Mouse (Mus musculus) gastrocnemius, postnatal 4 days (tissue): Measurements from ENCODE around the gene Srgap1. TPM values are rescaled to one million over a fixed set of nuclear protein-coding genes. Genes with fewer than 3 reads are reported as not detected.

Experiments
- DNase-seq, 2 experiments: peaks; one replicate each; pipeline ENCODE4 v3.0.0; 2021 to 2022; ENCODE audit warnings: low spot score in 2 of 2, mixed read lengths in 2 of 2
- total RNA-seq, 2 experiments: library from RNA; stranded (reverse); gene quantifications; 2 replicates each; pipeline ENCODE4 v1.2.3; 2021

Srgap1 gene
- total RNA-seq, 2 experiments from 2014 or later = 13.3 to 14.1 TPM

DNA sequence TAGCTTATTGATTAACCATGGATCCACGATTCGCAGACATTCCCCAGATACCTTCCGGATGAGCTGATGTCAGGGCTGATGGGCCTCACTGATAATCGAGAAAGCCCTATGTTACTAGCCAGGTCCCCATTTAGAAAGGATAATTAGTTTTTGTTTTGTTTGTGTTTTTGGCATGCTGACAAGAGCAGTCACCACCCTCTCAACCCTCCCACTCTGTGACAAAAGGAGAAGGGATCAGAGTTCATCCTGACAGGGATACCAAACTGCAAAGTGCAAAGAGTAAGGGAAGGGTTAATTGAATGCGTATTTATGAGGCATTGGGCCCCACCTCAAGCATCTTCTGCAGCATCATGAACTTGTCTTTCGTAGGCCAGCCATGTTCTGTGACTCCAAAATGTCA lies 76.2 kb downstream of the Srgap1 start:
- no peak for DNase-seq

DNA sequence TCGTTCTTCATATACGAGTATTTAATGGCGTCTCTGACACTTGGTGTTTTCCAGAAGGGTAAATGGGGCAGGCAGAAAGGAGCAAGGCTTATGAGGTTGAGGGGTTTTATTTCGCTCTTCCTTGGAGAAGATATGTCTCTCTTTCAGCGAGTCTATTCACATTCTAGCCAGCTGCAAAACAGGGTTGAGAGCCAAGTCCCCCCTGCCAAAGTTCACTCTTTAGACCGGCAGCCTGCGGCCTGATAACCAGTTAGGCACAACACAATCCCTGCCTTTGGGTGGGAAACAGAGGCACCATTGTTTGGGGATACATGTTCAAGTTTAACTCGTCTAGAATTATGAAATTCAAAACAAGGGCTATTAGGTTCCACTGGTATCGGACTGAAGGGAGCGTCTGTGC lies 83.0 kb downstream of the Srgap1 start:
- no peak for DNase-seq

DNA sequence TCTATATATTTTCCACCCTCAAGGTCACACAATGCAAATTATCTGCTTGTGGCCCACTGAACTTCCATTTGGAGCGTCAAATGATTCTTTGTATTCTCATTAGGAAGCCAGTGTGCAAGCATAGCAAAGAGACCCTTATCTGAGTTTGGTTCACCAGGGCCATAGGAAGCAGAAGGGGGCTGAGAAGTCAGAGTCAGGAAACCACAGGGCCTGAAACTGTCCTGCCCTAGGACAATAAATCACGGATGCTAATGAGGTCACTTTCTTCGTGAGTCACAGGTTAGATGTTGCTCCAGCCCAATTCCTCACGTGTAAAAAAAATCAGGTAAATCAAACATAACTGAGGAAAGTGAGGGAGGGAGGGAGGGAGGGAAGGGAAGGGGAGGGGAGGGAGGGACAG lies 85.1 kb downstream of the Srgap1 start:
- no peak for DNase-seq

DNA sequence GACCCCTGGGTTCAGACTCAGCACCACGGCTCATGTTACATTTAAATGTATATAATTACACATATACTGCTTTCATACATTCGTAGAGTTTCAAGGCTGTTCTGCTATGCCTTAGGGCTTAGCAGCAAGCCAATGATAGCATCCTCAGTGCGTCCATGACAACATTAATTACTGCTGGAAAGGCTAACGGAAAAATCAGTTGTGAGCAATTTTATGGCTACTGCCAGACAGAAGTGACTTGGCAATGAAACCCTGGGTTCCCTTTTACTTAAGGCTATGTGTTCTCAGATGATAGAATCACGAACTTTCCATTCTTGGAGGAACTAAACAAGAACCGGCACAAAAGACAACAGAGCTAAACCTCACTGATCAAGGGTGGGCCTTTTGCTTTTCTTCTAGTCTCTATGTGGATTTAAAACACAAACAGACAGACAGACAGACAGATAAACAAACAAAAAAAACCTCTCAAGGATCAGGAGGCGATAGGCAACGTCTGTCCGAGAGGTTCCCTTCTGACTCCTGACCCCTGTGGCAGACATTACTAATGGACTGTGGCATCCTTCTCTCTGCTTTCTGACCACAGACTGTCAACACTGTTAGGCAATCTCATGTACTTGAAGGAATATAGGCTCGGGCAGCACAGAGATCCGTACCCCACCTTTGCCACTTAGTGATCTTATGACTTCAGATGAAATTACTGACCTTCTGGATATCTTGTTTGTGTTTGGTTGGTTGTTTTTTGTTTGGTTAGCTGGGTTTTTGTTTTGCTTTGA lies 85.8 kb downstream of the Srgap1 start:
- DNase-seq = no peak

DNA sequence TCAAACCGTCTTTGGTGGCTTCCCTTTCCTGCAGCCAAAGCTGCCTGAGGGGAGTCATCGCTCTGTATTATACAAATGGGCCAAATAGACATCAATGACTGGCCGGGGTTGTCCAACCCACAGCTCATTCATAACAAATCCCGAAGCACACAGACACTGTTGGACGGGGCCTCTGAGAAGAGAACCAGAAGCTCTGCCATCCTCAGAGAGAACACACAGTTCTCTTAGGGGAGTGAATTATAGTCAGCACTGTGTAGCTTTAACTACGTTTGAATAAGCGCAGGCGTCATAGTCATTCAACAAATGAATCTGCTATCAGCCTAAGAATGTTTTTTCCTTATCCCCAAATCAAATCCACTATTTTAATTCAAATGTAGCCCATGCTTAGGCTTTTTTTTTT lies 88.4 kb downstream of the Srgap1 start:
- no peak for DNase-seq

DNA sequence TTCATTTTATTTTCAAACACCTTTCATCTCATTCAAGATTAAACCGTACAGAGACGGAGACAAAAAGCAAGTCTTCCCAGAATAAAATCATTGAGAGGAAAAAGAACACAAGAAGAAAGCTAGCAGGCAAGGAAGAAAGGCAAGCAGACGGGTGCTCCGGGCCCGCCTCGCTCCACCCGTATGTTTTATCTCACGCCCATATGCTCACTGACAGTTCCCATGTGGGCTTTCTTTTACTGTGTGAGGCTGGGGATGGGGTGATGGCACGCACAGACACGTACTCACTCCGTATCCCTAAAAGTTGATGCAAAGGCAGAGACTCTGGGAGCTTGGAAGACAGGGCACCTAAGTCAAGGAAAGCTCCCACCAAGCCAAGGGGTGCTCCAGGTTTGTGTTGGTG lies 90.6 kb downstream of the Srgap1 start:
- DNase-seq = no peak

DNA sequence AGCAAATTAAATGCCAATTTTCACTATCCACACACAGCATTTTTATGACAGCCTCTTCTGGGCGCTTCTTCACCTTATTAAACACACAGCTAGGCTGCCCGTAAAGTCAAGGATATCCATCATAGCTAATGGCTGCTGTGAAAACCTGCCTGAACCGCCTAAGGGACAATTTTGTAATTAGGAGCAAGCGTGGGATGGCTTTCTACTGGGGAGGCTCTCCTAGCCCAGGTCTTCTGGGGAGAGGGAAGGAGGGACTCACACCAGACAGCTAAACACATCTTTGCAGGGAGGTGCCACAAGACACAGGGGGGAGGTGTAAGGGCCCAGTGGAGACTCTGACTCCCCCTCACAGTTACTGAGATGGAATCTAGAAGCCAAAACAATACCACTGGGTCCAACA lies 91.4 kb downstream of the Srgap1 start:
- DNase-seq = no peak

DNA sequence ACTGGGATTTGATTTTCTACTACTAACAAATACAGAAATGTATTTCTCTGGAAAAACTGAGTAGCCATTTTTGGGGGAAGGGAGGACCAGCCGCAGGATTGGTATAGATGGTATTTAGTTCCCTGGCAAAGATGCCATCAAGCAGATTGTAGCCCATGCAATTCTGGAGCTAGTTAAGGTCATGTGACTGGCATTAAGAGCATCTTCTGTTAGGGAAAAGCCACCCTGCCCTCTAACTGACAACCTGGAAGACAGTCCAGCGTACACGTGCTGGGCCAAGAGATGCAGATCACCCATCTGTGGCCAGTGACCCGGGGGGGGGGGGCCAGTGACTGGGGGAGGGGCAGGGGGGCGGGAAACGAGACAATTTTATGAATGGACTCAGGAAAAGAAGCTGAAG lies 92.2 kb downstream of the Srgap1 start:
- no peak for DNase-seq

DNA sequence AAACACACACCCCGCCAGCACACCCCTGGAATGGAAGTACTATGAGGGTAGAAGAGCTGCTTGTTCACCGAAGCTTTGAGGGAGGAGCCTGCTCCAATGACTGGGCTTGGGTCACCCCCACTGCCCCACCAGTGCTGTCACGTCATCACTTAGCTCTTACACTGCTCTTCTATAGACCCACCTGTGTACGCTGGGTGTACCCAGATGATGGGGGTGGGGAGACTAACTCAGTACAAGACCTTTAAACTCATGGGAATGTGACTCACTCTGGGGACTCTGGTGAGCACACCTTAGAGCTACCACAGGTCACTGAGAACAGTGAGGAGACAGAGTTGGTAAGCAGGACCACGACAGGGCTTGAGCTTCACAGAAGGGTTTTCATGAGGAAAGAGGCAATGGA lies 94.1 kb downstream of the Srgap1 start:
- DNase-seq = no peak

DNA sequence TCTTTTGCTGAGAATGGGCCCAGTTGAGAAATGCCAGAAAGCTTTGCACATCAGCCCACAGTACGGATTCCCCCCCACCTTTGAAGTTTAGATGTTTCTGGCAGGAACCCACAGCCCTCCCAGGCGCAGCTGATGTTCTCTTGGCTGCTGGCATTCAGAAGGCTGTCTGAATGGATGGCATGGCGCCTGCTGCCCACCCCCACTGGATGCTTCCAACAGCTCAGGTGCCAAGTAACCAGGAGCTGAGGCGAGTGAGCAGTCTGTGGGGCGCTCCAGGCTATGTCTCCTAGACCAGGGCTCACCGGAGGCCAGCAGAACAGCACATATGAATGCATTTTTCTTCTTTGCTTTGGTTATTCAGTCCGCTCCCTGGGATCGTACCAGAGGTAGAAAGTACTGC lies 100.9 kb downstream of the Srgap1 start:
- peak in 1 of 2 experiments; percentile 22 for DNase-seq

DNA sequence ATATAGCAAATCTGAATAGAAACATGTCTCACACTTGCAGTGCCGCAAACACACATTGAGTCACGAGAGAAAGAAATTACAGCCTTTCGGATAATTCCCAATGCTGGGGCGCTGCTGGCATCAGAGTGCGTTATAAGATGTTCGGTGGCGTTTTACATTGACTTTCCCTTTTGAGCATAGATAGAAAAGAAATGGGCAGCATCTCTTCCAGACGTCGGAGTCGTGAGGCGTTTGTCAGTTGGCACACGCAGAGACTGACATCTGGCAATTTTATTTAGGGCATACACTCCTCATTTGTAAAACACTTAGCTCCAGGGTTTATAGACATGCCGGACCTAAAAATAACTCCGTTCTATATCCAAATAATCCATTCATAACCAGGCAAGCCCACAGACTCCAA lies 115.2 kb downstream of the Srgap1 start:
- no peak for DNase-seq

DNA sequence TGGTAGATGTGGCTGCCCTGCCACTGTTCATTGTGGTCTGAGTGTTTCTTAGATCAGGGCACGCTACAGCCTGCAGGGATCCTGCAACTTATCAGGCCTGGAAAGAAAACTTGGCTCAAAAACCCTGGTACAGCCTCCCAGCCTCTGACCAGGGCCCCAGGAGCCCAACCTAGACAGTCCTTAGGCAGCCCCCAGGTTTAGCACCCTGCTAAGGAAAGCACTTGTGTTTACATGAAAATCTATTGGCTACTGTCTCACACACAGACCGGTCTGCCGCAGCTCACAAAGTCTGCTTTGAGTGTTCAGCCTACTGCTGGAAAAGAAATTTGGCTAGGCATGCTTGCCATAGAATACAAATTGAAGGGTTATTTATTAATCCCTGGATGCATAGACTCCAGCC lies 121.0 kb downstream of the Srgap1 start:
- no peak for DNase-seq

DNA sequence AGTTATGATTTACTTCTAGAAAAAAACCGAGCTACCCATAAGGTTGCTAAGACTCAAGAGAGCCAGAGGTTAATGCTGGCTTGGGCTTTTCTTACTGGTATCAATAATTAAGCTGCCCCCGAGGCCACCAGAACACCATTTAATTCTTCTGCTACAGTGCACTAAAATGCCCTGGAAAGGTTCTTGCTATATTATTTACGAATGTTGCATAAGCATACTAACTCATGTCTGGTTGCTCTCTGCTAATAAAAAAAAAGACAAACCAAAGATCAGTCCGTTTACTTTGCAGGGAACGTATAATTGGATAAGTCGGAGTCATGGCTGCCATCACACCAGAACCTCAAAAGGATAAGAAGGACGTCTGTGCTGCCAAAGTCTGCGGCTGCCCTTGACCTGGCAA lies 128.1 kb downstream of the Srgap1 start:
- no peak for DNase-seq

DNA sequence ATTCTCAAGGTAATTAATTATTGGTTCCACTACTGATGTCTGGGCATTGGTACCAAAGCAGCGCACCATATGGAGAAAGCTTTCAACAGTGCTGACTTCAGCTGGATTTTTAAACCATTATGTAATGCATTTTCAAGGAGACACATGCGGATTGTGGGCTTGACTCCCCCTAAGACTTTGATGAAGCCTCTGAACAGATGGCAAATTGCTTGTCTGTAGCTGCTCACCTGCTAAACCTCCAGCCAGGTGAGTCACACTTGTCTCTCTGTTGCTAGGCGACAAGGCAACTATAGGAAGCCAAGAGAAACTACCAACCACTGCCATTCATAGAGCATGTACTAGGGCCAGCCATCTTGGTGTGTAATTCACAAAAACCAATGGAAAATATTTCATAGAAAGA lies 128.5 kb downstream of the Srgap1 start:
- no peak for DNase-seq

DNA sequence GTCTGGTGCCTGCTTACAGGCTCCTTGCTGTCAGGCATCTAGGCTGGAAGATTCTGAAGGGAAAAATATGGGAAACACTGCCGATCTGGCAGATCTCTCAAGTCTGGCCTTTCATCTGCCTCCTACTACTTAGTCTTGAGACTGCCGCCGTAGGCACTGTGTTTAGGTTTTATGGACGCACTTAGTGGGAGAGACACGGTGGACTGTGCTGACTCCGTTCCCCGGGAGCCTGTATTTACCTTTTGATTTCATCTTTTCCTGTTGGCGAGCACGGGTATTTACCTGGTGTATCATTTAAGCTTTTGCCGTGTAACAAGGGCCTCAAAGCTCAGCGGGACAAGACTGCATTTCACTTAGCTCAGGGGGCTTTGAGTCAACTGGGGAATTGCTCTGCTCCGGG lies 131.6 kb downstream of the Srgap1 start:
- DNase-seq = no peak

DNA sequence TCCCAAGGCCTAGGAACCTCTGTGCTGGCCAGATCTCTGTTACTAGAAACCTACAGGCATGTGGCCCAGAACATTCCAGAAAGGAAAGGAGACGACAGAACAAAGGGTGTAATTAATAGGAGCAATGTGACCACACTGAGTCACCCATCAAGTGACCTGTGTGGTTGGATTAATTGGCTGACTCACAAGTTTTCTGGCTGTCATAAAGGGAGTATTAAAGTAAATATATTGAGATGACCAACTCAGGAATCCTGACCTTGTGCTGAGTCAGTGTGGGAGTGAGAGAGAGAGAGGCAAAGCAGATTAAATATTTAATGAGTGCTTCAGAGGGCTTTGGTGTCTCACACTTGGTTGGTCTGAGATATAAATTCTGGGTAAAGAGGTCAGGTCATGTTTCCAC lies 143.0 kb downstream of the Srgap1 start:
- peak in 1 of 2 experiments; percentile 18 for DNase-seq

DNA sequence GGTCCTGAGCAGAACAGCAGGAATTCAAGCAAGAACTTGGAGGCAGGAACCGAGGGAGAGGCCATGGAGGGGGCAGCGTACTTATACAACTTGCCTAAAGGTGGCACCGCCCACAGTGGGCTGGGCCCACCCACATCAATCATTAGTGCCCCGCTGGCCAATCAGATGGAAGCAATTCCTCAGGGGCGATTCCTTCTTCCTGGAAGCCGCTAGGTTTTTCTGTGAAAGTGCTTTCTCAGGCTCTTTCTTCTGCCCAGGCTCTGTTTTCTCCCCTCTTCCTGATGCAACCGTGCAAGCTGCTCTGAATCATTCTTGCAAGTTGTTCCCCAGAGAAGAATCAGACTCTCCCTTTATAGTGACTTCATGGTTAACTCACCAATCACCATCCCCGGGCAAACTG lies 144.5 kb downstream of the Srgap1 start:
- DNase-seq = peak in 1 of 2 experiments; percentile 18

DNA sequence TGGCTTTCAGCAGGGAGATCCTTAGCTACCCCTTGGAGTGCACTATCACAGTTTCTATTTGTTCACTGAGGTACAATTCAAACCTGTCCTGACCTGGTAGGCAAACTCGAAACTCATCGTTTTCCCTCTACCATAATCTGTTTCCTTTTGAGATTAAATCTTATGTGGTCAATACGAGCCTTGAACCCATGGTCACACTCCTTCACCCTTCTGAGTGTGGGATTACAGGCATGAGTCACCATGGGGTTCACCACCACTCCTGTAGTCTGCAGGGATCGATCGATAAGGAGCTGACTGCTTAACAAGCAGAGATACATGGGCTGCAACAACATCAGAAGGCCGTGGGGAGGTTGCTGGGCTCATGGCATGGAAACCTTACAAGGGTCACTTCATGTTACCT lies 146.3 kb downstream of the Srgap1 start:
- DNase-seq = no peak

DNA sequence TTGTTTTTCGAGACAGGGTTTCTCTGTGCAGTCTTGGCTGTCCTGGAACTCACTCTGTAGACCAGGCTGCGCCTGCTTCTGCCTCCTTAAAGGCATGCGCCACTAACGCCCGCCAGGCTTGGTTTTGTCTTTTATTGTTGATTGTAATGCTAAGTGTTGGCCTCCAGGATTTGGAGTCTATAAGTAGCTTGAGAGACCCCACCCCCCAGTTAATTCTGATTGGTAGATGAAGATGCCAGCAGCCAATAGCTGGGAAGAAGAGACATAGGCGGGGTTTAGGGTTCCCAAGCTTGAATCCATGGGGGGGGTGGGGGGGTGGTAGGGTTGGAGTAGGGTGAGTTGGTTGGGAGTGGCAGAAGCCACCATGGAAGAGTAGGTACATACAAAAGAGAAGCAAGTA lies 147.4 kb downstream of the Srgap1 start:
- DNase-seq = no peak

DNA sequence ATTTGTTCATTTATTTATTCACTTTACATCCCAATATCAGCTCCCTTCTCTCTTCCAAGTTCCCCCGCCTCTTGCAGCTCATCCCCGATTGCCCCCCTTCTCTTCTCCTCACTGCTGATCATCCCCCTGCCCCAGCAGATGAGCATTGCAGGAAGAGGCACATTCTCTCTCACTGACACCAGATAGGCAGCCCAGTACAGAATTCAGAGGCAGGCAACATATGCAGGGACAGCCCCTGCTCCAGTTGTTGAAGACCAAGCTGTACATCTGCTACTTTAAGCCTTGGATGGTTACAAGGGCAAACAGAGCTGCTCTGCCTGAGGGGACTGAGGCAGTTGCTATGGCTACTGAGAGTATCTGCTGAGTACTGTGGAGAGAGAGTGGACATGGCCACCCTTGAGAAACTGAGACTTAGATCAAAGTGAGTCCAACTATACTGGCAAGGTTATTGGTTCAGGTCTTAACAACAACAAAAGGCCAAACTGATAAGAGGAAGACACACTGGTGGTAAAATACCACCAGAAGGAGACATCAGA lies 149.2 kb downstream of the Srgap1 start:
- DNase-seq = no peak

DNA sequence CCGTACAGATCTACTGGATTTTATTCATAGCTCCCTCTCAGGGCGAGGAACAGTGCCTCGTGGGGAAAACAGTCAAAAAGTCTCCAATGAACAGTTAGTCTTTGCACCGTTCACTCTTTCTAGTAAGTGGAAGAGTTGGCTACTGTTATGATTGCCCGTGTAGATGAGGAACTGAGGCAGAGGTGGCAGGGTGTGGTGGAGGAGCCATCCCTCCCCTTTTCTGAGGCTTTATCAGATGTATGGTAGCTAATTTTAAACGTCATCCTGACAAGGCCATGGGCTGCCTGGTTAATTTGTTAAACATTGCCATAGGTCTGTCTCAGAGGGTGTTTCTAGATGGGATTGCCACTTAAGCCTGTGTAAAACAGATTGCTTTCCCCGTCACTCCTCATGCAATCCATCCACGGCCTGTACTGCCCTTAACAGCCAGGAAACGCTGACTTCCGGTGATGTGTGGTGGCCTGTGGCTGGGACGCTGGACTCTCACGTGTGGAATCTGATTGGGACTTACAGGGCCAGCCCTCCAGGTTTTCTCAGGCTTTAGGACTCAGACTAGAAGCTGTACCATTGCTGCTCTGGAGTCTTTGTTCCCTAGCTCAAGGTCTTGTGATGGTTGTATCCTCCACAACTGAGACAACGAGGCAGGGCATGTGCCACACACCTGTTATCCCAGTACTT lies 155.6 kb downstream of the Srgap1 start:
- no peak for DNase-seq

DNA sequence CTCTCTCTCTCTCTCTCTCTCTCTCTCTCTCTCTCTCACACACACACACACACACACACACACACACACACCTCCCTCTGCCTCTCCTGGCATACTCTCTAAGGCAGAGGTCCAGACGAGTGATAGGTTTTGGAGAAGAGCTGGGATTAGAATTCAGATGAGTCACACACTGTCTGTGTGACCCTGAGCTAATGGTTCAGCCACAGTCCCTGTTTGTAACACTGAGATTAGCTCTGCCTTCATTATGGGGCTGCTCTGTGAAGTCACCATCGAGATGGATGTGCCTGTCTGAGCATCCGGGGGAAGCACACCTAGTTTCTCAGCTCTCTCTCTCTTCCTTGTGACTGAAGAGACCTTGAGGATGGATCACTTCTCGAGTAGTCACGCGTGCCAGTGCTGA lies 157.1 kb downstream of the Srgap1 start:
- DNase-seq = no peak

DNA sequence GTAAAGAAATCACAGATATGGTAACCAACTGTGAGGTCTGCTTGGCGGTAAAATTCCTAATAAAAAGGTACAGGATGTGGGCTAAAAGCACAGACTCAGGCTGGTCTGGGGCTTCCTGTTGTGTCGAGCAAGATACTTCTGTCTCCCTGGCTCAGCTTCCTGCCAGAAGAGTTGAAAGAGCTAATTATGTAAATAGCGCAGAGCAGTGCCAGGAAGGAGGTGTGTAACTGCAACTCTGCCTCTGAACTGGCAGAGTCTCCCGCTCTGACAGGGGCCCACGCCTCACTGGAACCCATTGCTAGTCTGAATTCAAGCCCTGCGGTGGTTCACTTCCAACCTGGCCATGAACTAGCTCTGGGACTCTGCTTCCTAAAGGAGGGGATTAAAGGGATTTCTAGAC lies 160.3 kb downstream of the Srgap1 start:
- DNase-seq = no peak
